Mouse (Mus musculus) neural tube, embryonic 10.5 days (tissue): ENCODE measurements around the gene C1qc.

ENCODE experiments used
- DNase-seq: peaks from one replicate; pipeline ENCODE4 v3.0.0-alpha.2; 2017; ENCODE audit warnings: low spot score; ENCODE audit errors: extremely low spot score

Gene C1qc

GRCm38 (mm10) chr4:136896461-136896860 lies 3.6 kb upstream of the C1qc start:
- no peak for DNase-seq

GRCm38 (mm10) chr4:136895861-136896260 lies 3.0 kb upstream of the C1qc start:
- no peak for DNase-seq

DNA sequence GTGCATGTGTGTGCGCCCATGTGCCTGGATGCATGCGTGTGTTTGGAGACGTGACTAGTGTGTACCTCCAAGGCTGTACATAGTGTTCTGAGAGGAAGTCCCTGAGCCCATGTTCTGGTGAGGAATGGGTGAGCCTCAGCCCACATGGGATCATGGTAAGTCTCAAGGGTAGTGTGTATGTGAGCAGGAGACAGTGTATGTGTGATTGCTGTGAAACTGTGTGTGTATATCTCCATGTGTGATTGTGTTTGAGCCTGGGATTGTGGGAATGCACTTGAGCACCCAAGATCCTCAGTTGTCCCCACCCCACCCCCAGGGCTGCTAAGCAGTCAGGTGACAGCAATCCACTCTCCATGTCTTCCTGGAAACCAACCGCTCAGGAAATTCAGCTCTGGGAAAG lies 2.0 kb upstream of the C1qc start:
- no peak for DNase-seq

DNA sequence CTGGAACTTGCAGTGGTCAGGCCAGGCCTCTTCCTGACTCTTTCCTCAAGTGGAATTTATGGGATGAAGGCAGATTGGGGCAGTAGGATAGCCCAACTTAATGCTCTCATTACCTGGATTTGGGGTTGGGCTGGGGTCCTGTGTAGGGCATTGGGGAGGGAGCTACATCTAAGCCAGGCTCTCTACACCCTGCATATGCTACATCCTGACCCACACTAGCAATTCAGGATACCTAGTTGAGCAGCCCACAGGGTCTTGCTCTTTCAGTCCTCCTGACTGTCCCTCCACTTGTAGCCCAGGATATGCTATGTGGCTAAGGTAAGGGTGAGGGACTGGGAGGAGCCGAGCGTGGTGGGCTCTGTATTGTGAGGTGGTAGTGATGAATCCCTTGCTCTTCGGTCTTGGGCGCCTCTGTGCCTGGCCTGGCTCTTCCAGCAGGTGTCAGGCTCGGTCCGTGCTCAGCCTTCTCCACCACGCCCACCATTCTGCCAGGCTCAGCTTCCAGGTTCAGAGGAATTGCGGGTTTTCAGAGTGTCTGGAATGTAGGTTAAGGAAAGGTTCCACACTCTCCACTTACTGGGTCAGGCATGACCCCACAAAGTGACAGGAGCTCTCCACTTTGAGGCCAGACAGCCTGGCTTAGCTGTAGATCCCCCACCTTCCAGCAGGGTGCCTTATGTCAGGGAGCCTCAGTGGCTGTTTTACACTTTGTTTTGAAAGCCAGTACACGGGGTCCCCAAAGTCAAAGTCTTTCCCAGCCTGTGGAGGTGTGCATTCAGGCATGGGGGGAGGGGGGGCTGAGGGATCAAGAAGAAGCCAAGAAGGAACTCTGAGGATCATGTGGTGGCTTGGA lies 1.1 kb upstream of the C1qc start:
- peak; percentile 61 for DNase-seq

DNA sequence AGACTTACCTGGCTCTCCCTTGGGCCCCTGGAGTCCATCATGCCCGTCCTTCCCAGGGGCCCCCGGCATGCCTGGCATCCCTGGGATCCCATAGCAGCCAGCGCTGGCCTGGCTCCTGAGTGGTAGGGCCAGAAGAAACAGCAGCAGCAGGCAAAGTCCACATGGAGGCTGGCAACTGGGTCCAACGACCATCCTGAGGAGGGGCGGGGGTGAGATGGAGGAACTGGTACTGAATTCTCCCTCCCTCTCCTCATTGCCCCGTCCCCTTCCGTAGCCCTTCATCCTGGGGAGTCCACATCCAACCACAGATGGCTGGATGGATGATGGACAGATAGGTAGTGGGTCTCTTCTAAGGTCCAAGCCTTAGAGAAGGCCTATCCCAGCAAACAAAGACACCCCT lies 494 bp downstream of the C1qc start:
- DNase-seq, result no peak

- DNase-seq, result no peak
Observed at GRCm38 (mm10) chr4:136891115-136891514, 1.8 kb downstream of the C1qc start.

DNA sequence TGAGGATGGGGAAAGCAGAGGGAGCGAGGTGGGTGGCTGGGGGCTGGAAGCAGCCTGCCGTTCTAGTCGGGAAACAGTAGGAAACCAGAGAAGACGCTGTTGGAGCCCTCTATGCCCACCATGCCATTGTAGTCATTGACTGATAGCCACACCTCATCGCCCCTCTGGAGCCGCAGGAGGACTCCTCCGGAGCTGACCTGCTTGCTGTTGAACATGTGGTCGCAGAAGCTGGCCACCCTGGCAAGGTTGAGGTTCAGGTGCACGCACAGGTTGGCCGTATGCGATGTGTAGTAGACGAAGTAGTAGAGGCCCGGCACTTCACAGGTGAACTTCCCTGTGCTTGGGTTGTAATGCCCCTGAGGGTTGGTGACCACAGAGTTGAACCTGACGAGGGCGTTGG lies 2.9 kb downstream of the C1qc start:
- DNase-seq, result no peak

GRCm38 (mm10) chr4:136887714-136888113 lies 5.2 kb downstream of the C1qc start:
- DNase-seq, result no peak

DNA sequence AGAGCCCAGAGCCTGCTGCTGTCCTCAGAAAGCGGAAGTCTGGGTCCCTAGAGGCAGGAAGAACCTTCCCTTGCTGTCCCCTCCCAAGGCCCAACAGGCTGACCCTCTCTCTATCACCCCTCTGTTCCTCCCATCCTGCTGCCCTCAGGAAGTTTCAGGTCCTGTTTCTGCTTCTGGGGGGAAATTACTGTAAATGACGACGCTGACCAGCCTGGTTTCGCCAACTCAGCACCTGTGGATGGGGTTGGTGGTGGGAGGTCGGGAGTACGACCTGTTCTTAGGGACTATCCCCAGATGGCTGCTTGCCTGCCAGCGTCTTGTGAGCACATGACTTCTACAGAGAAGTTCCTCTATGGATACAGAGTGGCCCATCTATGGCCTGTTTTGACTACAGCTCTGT lies 6.8 kb downstream of the C1qc start, which contains the start of gene C1qb:
Gene C1qb (minus strand): TSS at position 87 of the 400 bp plus-strand sequence.
- no peak for DNase-seq

GRCm38 (mm10) chr4:136878601-136879000 lies 14.3 kb downstream of the C1qc start:
- no peak for DNase-seq

DNA sequence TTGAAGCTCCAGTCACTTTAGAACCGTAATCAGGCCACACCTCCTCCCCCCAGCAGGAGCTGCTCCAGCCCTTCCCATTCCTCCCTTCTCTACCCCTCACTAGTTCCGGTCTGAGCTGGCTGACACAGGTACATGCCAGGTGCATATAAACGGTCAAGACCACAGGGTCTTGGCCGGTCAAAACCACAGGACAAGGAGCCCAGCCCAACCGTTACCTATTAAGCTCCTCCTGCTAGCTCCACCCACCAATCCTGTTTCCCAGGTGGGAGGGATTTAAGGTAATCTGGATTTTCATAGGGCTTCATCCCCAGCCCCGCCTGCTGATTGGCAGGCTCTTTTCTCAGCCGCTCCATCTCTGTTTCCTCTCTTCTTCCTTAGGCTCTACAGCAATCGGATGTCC lies 14.7 kb downstream of the C1qc start:
- no peak for DNase-seq

DNA sequence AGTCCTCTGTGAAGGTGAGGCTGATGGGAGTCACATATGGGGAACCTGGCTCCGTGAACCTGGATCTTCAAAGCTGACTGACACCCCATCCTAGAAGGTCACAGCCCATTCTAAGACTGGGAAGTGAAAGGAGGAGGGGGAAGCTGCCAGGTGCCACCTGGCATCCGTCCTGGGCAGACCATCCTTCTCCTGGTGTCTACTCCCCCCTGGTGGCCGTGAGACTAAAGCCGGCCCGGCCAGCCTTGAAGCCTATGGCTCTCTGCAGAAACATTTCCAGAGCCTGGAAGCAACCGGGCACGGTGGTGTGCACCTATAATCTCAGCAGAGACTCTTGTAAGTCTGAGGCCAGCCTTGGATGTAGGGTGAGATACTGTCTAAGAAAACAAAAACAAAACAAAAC lies 15.9 kb downstream of the C1qc start:
- DNase-seq, result peak; percentile 57

DNA sequence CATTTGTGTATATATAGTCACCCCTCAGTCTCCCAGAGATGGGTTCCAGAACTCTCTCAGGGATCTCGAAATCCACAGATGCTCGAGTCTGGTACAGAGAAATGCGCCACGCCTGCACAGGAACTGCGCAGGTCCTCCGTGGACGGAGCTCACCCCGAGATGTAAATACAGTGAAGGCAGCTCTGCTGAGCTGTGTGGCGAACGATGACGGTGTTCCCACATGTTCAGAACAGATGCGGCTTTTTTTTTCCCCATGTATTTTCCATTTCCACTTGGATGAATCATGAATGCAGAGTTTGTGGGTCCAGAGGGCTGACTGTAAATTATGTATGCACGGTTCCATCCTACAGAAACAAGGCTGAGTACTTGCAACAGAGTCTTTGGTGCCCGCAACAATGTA lies 17.9 kb downstream of the C1qc start:
- DNase-seq, result no peak

DNA sequence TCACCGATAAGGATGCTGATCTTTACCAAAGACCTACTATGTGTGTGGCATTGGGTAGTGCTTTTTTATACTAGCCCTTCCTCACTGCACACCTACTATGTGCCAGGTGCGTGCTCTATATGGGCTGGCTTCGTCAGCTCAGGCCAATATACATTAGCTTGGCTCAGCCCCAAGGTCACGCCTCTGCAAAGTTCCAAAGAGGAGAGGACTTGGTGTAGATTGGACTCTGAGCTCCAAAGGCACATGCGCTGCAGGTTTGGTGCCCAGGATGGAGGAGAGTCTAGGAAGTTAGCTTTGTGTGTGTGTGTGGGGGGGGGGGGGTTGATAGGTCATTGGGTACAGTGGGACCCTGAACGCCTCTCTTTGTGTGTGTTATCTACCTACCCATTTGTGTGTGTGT lies 24.5 kb downstream of the C1qc start:
- no peak for DNase-seq

GRCm38 (mm10) chr4:136867690-136868345 lies 25.0 kb downstream of the C1qc start:
- peak; percentile 35 for DNase-seq

GRCm38 (mm10) chr4:136865531-136865930 lies 27.3 kb downstream of the C1qc start:
- no peak for DNase-seq

DNA sequence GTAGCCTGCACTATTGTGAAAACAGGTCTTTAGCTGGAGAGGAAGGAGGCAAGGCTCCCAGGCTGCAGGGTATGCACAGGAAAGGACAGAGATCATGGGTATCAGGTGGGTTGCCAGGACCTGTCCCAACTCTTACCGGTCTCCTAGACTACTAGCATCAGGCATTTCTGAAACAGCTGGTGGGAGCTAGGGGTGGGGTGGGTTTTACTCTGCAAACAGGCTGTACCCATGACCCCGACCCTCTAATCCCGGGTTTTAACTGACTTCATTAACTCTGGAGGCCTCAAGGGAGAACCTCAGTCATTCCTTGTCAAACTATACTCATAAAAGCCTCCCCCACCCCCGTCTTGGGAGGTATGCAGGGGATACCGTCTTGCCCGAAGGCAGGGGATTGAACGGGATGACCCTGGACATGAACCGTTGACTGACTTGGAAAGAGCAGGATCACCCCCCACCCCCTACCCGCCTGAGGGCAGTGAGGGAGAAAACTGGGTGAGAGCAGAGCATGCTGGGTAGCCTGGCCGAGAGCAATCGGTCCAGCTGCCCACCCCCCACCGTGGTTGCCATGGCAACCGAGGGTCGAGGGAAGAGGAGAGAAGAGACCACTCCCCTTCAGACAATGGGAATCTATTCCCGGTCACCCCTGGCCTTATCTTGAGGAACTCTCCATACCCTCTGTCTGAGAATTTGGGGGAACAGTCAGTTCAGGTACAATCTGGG lies 28.0 kb downstream of the C1qc start:
- peak; percentile 87 for DNase-seq

GRCm38 (mm10) chr4:136863517-136863916 lies 29.3 kb downstream of the C1qc start:
- no peak for DNase-seq

- no peak for DNase-seq
Observed at GRCm38 (mm10) chr4:136862411-136862810, 30.5 kb downstream of the C1qc start.

- peak; percentile 55 for DNase-seq
Observed at GRCm38 (mm10) chr4:136861806-136862205, 31.1 kb downstream of the C1qc start.

DNA sequence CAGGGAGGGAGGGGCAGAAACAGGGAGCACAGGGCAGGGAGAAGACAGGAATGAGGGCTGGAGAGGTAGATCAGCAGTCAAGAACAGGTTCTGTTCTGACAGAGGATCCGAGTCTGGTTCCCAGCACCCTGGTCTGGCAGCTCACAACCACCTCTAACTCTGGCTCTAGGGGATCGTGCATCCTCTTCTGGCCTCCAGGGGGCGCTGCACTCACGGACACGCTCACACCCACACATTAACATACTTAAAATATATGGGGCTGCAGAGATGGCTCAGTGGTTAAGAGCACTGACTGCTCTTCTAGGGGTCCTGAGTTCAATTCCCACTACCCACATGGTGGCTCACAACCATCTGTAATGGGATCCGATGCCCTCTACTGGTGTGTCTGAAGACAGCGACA lies 32.8 kb downstream of the C1qc start:
- DNase-seq, result no peak

DNA sequence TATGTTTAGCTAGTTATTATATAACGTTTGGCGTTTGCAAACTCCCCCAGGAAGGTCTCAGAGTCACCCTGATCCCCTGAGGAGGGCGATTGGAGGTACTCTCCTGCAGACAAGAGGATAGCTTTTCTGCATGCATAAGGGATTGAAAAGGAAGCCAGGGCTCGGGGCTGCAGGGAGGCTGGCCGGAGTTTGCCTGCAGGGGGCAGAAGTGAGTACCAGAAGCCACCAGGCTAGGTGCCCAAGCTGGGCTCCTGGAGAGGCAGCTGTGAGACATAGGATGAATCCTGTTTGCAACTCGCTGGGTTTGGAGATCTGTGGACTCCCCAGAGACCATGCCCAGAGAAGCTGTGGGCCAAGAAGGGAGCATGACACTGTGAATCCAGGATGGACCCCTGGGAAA lies 37.8 kb downstream of the C1qc start:
- peak; percentile 51 for DNase-seq
